Mouse (Mus musculus) left cerebral cortex, adult 8-10 months (tissue): ENCODE results near the gene Tex46. TPM values are rescaled to one million over a fixed set of nuclear protein-coding genes. Genes with fewer than 3 reads are reported as not detected.

ENCODE experiments used
- DNase-seq, 2 experiments: peaks; one replicate each; pipeline ENCODE4 v3.0.0; 2022; ENCODE audit warnings: low spot score in 2 of 2
- total RNA-seq, 4 experiments: library from RNA; stranded (reverse); gene quantifications; 2 replicates each; pipeline ENCODE4 v1.2.4; 2022

Tex46 gene
- total RNA-seq, 4 experiments from 2014 or later, result not detected

DNA sequence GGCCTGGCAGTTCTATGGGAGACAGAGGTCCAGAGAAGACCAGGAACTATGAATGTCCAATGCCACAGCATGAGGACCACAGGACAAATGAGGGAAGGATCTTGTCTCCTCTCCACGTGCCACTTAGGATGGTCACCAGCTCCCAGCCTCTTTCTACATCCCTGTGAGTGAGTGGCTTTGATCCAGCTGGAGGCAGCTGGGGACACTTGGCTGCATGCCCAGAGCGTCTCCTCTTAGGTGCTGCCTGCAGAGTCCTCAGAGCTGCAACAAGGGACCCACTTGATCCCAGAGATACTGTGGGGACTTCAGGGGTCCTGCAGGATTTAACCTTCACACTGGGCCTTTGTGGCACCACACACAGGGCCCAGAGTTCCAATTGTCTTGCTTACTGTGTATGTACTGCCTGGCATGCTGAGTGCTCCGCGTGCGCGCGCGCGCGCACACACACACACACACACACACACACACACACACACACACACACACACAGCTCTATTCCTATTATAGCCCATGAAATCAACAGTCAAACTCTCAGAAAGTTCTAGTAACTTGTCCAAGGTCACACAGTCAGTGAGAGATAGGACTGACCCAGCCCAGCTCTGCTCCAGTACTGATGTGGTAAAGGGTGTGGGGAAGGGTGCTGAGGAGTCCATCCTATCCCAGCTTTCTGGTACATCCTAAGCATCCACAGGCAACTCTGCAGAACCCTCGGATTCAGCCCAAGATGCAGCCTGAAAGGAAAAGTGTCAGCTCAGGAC is 21.2 kb downstream of the Tex46 start:
- no peak for DNase-seq

- DNase-seq, result no peak
Observed at GRCm38 (mm10) chr4:136635995-136636394, 25.8 kb downstream of the Tex46 start.

DNA sequence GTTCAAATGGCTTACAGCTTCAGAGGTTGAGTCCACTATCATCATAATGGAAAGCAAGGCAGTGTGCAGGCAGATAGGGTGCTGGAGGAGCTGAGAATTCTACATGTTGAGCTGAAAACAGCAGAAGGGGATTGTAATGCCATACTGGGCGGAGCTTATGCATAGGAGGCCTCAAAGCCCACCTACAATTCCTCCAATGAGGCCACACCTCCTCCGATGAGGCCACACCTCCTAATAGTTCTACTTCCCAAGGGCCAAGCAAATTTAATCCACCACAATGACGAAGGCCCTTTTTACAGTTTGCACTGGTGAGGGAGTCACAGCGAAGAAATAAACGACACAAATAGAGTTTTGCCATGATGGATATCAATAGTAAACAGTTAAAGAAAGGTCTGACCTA is 26.3 kb downstream of the Tex46 start:
- DNase-seq, result no peak

- no peak for DNase-seq
Observed at GRCm38 (mm10) chr4:136636983-136637562, 26.8 kb downstream of the Tex46 start.

DNA sequence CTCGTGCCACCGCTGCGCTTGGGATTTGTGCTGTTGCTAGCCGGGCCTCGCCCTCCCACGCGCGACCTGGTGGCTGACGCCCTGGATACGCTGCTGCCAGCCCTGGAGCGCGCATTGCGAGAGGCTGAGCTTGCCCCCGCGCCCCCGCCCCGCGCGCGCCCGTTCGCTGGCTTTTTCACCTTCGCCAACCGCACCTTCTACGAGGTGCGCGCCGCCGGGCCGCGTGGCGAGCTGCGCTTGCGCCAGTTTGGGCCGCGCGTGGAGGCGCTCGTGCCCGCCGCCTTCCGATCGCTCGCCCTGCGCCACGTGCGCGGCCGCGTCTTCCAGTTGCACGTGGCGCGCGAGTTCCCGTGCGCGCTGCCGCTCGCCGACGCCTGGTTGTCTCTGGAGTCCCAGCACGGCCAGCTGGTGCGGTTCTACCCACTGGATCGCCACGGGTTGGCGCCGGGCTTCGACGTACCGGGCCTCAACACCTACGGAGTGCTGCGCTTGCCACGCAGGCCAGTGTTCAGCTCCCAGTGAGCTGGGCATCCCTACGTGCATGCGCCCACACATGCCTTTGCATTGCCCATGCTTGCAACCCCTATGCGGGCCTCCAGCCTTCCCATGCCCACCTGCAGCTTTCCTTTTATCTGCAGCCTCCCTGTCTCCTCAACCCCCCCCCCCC is 27.5 kb downstream of the Tex46 start:
- peak; percentile 51 to 84 for DNase-seq

- no peak for DNase-seq
Observed at GRCm38 (mm10) chr4:136638230-136638750, 28.1 kb downstream of the Tex46 start.

DNA sequence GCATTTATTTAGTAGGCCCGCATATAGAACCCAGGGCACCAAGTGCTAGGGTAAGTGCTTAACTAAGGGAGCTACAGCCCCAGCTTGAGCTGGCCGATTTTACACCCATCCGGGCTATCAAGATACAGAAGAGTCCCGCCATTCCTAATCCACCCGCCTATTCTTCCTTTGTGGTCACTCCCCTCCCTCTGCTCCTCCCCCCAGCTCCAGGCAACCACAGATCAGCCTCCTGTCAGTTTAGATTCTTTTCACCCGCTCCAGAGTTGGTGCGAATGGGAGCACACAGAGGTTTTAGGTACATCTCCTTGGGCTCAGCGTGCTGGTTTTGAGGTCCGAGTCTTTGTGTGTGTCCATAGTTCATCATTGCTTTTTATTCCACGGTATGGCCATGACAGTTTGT is 28.7 kb downstream of the Tex46 start:
- no peak for DNase-seq

- peak; percentile 47 to 89 for DNase-seq
Observed at GRCm38 (mm10) chr4:136648922-136649479, 38.8 kb downstream of the Tex46 start.

- DNase-seq, result no peak
Observed at GRCm38 (mm10) chr4:136649480-136650196, 39.4 kb downstream of the Tex46 start.

DNA sequence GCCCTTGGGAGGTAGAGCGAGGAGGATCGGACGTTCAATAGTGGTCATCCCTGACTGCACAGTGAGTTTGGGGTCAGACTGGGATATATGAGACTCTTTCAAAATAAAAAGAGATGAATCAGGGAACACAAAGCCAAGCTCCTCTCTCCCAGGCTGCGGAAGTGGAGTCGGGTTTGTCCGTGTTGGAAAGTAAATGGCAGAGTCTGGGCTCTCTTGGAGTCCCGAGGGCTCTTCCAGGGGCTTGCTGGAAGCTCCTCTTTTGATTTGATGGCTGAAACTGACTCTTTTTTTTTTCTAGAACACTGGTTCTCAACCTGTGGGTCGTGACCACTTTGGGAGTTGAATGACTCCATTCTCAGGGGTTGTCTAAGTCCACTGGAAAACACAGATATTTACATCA is 40.0 kb downstream of the Tex46 start:
- no peak for DNase-seq

DNA sequence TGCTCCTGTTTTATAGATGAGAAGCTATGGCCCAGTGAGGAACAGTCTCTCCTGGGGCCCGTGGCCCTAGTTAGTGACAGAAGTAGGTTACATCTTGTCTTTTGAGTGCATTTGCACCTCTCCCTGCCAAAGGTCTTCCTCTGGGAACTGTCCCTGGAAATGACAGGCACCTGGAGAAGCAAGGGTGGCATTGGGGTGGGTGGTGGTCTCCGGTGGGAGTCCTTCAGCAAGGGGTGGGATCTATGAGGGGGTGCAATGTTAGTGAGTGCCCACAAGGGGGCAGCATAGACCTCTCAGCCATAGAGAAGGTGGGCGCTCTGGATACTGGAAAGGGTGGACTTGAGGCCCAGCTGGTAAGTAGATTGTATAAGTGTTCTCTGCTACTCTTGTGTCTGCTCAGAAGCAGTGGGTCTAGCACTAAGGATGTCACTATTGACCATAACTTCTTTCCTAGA is 41.1 kb downstream of the Tex46 start:
- no peak for DNase-seq

DNA sequence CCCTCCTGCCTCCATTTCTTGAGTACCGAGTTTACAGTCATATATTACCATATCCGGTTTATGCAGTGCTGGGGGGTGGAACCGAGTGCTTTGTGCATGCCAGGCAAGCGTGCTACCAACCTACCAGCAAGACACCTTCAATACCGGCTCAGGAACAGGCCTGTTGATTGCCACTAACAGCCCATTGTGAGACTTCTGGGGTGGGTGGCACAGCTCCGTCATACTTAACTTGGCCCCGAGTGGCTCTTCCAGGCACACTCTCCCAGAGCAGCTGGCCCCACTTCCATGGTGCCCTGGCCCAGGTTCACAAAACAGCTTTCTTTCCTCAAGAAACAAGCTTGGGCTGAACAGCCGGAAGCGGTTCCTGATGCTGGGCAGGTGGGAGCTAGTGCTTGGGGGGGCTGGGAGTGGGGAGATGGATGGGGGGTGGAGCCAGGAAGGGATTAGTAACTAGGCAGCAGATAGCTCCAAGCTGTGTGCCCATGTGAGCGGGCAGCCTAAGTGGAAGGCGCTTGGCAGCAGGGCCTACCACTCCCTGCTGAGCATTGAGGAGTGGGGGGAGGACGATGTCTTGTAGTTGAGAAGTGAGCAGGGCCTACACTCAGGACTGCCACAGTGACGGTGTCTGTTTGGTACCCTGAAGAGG is 41.8 kb downstream of the Tex46 start:
- DNase-seq, result no peak

DNA sequence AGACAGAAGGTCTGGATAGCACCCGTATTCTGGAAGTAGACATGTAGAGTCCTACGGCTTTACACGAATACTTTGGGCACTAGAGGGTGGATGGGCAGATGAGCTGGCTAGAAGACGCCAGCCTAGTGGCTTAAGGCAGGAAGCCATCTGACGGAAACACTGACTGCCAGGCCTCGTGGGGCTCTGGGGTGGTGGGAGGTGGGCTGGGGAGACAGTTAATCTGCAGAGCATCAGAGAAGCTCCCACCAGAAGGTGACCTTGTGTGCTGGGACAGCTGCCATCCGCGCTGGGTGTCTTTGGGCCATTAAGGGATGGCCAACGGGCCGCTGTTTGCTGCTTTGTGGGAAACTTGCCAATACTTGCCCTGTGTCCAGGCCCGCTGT is 42.3 kb downstream of the Tex46 start:
- DNase-seq, result no peak

- DNase-seq, result no peak
Observed at GRCm38 (mm10) chr4:136653019-136653418, 42.8 kb downstream of the Tex46 start.

- no peak for DNase-seq
Observed at GRCm38 (mm10) chr4:136653692-136654234, 43.5 kb downstream of the Tex46 start.

GRCm38 (mm10) chr4:136657914-136658313 is 47.7 kb downstream of the Tex46 start:
- no peak for DNase-seq
